Mouse (Mus musculus) erythroblast, embryonic 14.5 days (primary cell): ENCODE data around the gene Cacna1g.

ENCODE experiments used
- GATA1 ChIP-seq: IDR thresholded peaks from 2 replicates; pipeline ENCODE4 v1.6.1; 2012; ENCODE audit warnings: low read length, inconsistent platforms, mixed read lengths
- TAL1 ChIP-seq: IDR thresholded peaks from 3 replicates; pipeline ENCODE4 v1.6.1; 2012; ENCODE audit warnings: low read length, inconsistent platforms, mixed read lengths

DNA sequence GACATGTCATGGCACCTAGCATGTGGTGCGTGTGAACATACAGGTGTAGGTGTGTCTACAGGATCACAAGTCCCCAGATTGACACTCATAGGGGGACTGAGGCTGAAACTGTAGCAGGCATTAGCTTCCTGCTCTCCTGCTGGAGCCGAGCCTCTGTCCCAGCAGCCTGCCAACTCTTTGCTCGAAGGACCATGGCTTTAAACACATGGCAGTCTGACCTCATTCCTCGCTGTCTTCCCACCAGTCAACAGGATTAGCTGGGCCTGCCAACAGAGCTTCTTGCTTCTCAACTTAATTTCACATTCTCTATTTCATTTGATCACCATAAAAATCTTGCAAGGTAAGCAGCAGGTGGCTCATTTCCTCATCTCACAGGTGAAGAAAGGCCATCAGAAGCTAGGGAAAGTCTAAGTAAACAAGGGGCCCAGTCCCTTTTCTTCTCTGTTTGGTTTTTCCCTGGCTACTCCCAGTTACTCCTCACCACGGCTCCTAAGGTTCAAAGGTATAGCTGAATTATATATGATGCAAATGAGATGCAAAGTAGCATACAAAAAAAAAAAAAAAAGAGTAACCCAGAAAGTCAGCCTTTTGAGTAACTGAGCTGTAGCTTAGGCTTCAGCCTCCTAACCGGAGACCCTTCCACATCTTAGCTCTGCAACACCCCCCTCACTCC is 84.1 kb downstream of the Cacna1g start:
- TF ChIP-seq TAL1 = no peak
- TF ChIP-seq GATA1 = no peak
